9 mouse cellular contexts compared by ENCODE assay signal in genomic region chr1:39734311-39734710, GRCm38 (mm10). TPM values are rescaled to one million over a fixed set of nuclear protein-coding genes. Genes with fewer than 3 reads are reported as not detected.
DNase-seq lines count a peak whose midpoint lies in the region.
"Had no signal": no experiment of that assay in that cellular context is flagged by ENCODE, and none has a peak within 500 bp of the region (broad histone marks: within the 10 kb centered on the region; RNA-seq: fewer than 3 reads in every experiment).

No protein-coding gene starts in this region.

- no peaks in the 10 kb centered on the region for H3K36me3 ChIP-seq in macrophage (ENCODE audit: inconsistent target)

- peak; percentile 31 to 52 for DNase-seq in adrenal gland, adult (ENCODE audit: inconsistent age in 2 of 2, low spot score in 1 of 2)
- DNase-seq in adrenal gland, postnatal 10 days, result no peak
- DNase-seq in kidney, adult 18-20 months, result peak; percentile 36
- no peak for DNase-seq in Muller cell, postnatal 12 days (ENCODE audit: inconsistent ontology term)
- no peak for DNase-seq in embryo, embryonic 10 days (ENCODE audit: low spot score)
- no peak for DNase-seq in retina, embryonic 14.5 days (ENCODE audit: low spot score)

- no peaks in the 10 kb centered on the region for H3K79me2 ChIP-seq in macrophage (ENCODE audit: inconsistent target)

- H3K4me1 ChIP-seq in brown adipose tissue, adult 24 weeks (ENCODE audit: control insufficient read depth, insufficient read depth, insufficient read length, low read length), result peaks cover 24% of the 10 kb centered on the region

- no peak overlapping the region for H3K4me3 ChIP-seq in brown adipose tissue, adult 24 weeks (ENCODE audit: insufficient read depth, low read depth, low read length)
- no peak overlapping the region for H3K4me3 ChIP-seq in macrophage (ENCODE audit: inconsistent target)

- WGBS in macrophage (ENCODE audit: missing documents), result 16% methylated on average over 13 of the region's 13 CpGs

- peak overlapping the region; percentile 67 for H3K27ac ChIP-seq in brown adipose tissue, adult 24 weeks (replicated peaks; ENCODE audit: low read depth, low read length)
- peak overlapping the region; percentile 83 for H3K27ac ChIP-seq in macrophage

RNA-seq across cellular contexts. Expression of gene Rfx8, which starts 13.5 kb away (rescaled TPM):
- under 1 TPM; 0.21 to 0.48 TPM for total RNA-seq in adrenal gland, postnatal 10 days (2021)
- not detected in 2 replicates for polyA plus RNA-seq in brown adipose tissue, adult 24 weeks (2012; ENCODE audit: insufficient read depth, insufficient read length, missing spikeins)
- not detected for total RNA-seq in macrophage (2018; cell fraction: chromatin; rRNA removed)
- total RNA-seq in macrophage (2018; cell fraction: cytosol; rRNA removed), result under 1 TPM in 1 of 26 experiments, not detected in 25; 0.10 TPM
- not detected for total RNA-seq in macrophage (2018; cell fraction: nucleus; rRNA removed)
- polyA plus RNA-seq in macrophage (2018), result not detected in 3 replicates
- polyA plus RNA-seq: large intestine, adult 2 months had no signal

Comparison
In these comparisons a context has a peak if more than half of its experiments do, and no peak if none do; other contexts are left out.
1. DNase-seq: peak in adrenal gland, adult (2 of 2) and kidney, adult 18-20 months (single experiment); none in adrenal gland, postnatal 10 days (single experiment), Muller cell, postnatal 12 days (single experiment), embryo, embryonic 10 days (single experiment) and retina, embryonic 14.5 days (single experiment).